Mouse (Mus musculus) stomach, postnatal 0 days (tissue): Measurements from ENCODE around the gene Tulp2. TPM values are rescaled to one million over a fixed set of nuclear protein-coding genes. Genes with fewer than 3 reads are reported as not detected.

Experiments
- ATAC-seq: fragments of 200-750 bp; cut with Nextera tagmentation; 2 replicates; pipeline ENCODE4 v1.8.0; 2017; ENCODE audit not compliant: low FRiP score, low TSS enrichment
- DNase-seq: peaks from one replicate; pipeline ENCODE4 v3.0.0-alpha.2; 2016; ENCODE audit warnings: low spot score
- H3K27ac ChIP-seq: fragments of 300-500 bp; sonication (generic); replicated peaks from 2 replicates; pipeline ENCODE4 v1.5.1; 2014; ENCODE audit warnings: mild to moderate bottlenecking, control low read depth
- H3K27me3 ChIP-seq: fragments of 300-500 bp; sonication (generic); 2 replicates; pipeline ENCODE4 v1.6.1; 2014; ENCODE audit warnings: low read length; ENCODE audit not compliant: control insufficient read depth, insufficient read depth
- H3K36me3 ChIP-seq: fragments of 300-500 bp; sonication (generic); 2 replicates; pipeline ENCODE4 v1.6.1; 2014; ENCODE audit warnings: low read length, mixed read lengths; ENCODE audit not compliant: control insufficient read depth, insufficient read depth
- H3K4me1 ChIP-seq: fragments of 300-500 bp; sonication (generic); replicated peaks from 2 replicates; pipeline ENCODE4 v1.6.1; 2014; ENCODE audit warnings: antibody characterized with exemption; ENCODE audit not compliant: control insufficient read depth, insufficient read depth
- H3K4me2 ChIP-seq: fragments of 300-500 bp; sonication (generic); replicated peaks from 2 replicates; pipeline ENCODE4 v1.6.1; 2014; ENCODE audit warnings: low read depth, mild to moderate bottlenecking, control low read depth, moderate library complexity
- H3K4me3 ChIP-seq: fragments of 300-500 bp; sonication (generic); 2 replicates; pipeline ENCODE4 v1.5.1; 2014; ENCODE audit warnings: low read depth, low read length, control low read depth
- H3K9ac ChIP-seq: fragments of 300-500 bp; sonication (generic); 2 replicates; pipeline ENCODE4 v1.6.1; 2014; ENCODE audit warnings: mild to moderate bottlenecking, low read length, control low read depth, mixed read lengths
- H3K9me3 ChIP-seq: fragments of 300-500 bp; sonication (generic); 2 replicates; pipeline ENCODE4 v1.6.1; 2016; ENCODE audit warnings: low read length; ENCODE audit not compliant: control insufficient read depth
- CTCF ChIP-seq: IDR thresholded peaks from 2 replicates; pipeline ENCODE4 v1.5.1; 2016; ENCODE audit warnings: antibody characterized with exemption, low read depth, mild to moderate bottlenecking, moderate library complexity
- EP300 ChIP-seq: optimal IDR thresholded peaks from 2 replicates; pipeline ENCODE3; 2016; ENCODE audit warnings: antibody characterized with exemption
- WGBS: fragments of 180-500 bp; shearing (Covaris S2); extraction: QIAGEN DNeasy Blood & Tissue Kit; methylation state at CpG from one replicate; pipeline ENCODE4 v1.1.7; 2014; 5-methylcytosine and 5-hydroxymethylcytosine counted together
- polyA plus RNA-seq: library from polyadenylated mRNA; unstranded; fragments of >200 nt; fragmentation: Nextera tagmentation; extraction: Ambion mirVana; gene quantifications from 2 replicates; pipeline ENCODE4 v1.2.1, GENCODE M21; 2015

Tulp2 gene
- polyA plus RNA-seq, 1 experiment from 2014 or later = 0.32 TPM

GRCm38 (mm10) chr7:45561624-45562520, 80.2 kb downstream of the Tulp2 start:
- no peak overlapping the region for H3K4me3 ChIP-seq
- H3K9ac ChIP-seq = peak overlapping the region; percentile 13; the same call in 1 of the 2 replicates
- no peaks in the 10 kb centered on the region for H3K36me3 ChIP-seq

GRCm38 (mm10) chr7:45564811-45565210, 83.1 kb downstream of the Tulp2 start:
- H3K4me1 ChIP-seq = 0 out of 2 replicates have a peak, but pooled peaks cover 2% of the 10 kb centered on the region
- no peaks in the 10 kb centered on the region for H3K9me3 ChIP-seq
- H3K4me3 ChIP-seq = no peak overlapping the region
- DNase-seq = peak; percentile 68
- no peak for TF ChIP-seq EP300
- TF ChIP-seq CTCF = no peak
- peak overlapping the region; percentile 73 for H3K27ac ChIP-seq
- no peak; the same call in 1 of the 2 replicates for ATAC-seq
- H3K4me2 ChIP-seq = no peak overlapping the region
- WGBS = 41% methylated on average over 2 of the region's 2 CpGs
- H3K27me3 ChIP-seq = no peaks in the 10 kb centered on the region
- no peak overlapping the region for H3K9ac ChIP-seq
- no peaks in the 10 kb centered on the region for H3K36me3 ChIP-seq

More at GRCm38 (mm10) chr7:45561624-45562520, 80.2 kb downstream of the Tulp2 start:
- DNase-seq (no peak), ATAC-seq (no peak)
- Histone ChIP-seq H3K9me3 (no peaks in the 10 kb centered on the region), H3K4me1 (0 out of 2 replicates have a peak, but pooled peaks cover 2% of the 10 kb centered on the region), H3K27ac (no peak overlapping the region; the same call in 1 of the 2 replicates), H3K27me3 (no peaks in the 10 kb centered on the region), H3K4me2 (peak overlapping the region; percentile 17; the same call in 1 of the 2 replicates)
- WGBS = 42% methylated on average over 12 of the region's 12 CpGs
- TF ChIP-seq CTCF (0 out of 2 replicates have a peak, but pooled peaks have one; percentile 12), EP300 (no peak)

DNA sequence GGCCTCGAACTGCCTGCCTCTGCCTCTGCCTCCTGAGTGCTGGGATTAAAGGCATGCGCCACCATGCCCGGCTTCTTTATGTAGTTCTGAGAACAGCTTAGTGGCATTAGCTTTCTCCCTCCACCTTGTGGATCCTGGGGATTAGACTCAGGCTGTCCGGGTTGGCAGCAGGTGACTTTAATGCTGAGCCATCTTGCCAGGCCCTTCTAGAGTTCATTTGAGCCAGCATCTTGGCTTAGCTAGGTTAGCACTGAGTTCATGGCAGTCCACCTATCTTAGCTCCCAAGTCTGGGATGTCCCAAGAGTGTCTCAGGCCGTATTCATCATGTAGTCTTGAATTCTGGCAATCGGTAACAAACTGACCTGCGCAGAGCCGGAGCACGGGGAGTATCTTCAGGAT, 83.8 kb downstream of the Tulp2 start:
- no peak for DNase-seq
- no peak for ATAC-seq
- H3K4me1 ChIP-seq = 0 out of 2 replicates have a peak, but pooled peaks cover 2% of the 10 kb centered on the region
- no peak overlapping the region for H3K9ac ChIP-seq
- H3K4me2 ChIP-seq = no peak overlapping the region
- H3K27ac ChIP-seq = no peak overlapping the region
- no peak for TF ChIP-seq EP300
- TF ChIP-seq CTCF = no peak
- no peak overlapping the region for H3K4me3 ChIP-seq
- no peaks in the 10 kb centered on the region for H3K9me3 ChIP-seq
- H3K27me3 ChIP-seq = no peaks in the 10 kb centered on the region
- 85% methylated on average over 9 of the region's 9 CpGs for WGBS
- no peaks in the 10 kb centered on the region for H3K36me3 ChIP-seq

DNA sequence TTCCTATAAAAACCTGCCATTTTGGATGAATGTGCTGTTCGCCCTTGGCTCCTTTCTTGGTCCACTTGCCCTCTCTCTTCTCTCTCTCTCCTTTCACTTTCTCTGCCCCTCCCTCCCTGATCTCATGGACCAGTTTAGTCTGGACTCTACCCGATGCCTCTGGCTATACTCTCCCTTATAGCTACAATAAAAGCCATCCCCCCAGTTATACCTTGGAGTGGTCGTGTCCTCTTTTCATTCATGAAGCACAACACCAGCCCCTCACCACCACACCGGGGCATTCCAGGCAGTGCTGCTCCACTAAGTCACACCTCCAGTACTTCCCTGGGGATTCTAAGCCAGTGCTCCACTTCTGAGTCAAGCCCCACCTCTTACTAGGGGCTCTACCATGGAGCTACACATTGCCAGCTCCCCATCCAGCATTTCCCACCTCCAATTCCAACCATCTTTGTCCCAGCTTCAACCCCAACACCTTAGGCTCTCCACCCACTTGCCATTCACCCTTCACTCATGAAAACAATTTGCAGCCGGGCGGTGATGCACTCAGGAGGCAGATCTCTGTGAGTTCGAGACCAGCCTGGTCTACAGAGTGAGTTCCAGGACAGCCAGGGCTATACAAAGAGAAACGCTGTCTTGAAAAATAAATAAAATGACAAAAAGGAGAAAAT, 85.6 kb downstream of the Tulp2 start:
- TF ChIP-seq CTCF = no peak
- no peak for TF ChIP-seq EP300
- ATAC-seq (no peak), DNase-seq (no peak)
- Histone ChIP-seq H3K9ac (no peak overlapping the region), H3K4me2 (peak overlapping the region; percentile 64), H3K27ac (peak overlapping the region; percentile 91), H3K36me3 (no peaks in the 10 kb centered on the region), H3K27me3 (no peaks in the 10 kb centered on the region), H3K9me3 (no peaks in the 10 kb centered on the region), H3K4me3 (no peak overlapping the region), H3K4me1 (peaks cover 5% of the 10 kb centered on the region)
- 75% methylated on average over 8 of the region's 8 CpGs for WGBS

DNA sequence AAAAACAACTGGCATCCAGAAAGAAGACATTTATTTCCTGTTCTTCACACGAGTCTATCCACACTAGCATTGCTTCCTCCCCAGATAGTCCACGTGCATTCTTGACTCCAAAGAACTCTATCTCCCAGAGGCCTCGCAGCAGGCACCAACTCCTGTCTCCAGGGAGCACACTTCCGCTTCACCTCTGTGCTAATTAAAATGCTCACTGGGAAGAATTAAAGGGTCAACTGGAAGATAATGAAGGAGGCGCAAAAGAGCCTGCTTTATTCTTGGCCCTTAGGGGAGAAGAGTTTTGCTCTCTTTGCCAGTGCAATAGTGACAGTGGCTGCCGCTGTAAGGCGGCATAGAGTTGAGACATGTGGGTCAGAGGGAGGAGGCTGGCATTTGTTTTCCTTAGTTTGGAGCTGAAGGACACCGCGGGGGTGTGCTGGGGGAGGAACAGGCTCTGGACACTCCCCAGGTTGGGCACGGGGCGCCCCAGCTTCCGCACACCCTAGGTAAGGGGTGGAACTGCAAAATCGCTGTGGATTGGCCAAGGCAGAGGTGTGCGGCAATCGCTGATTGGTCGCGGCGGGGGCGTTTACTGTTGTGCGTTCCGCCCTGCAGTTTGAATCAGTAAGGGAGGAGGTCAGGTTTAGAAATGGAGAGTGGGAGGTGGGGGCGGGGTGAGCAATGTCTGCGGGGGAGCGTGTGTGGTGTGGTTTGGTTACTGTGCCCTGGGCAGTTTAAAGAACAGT, 86.3 kb downstream of the Tulp2 start:
- DNase-seq (peak; percentile 98), ATAC-seq (peak; percentile 96)
- Histone ChIP-seq H3K36me3 (no peaks in the 10 kb centered on the region), H3K27me3 (no peaks in the 10 kb centered on the region), H3K4me3 (peak overlapping the region; percentile 31), H3K4me1 (peaks cover 5% of the 10 kb centered on the region), H3K9ac (peak overlapping the region; percentile 57), H3K9me3 (no peaks in the 10 kb centered on the region), H3K4me2 (peak overlapping the region; percentile 64), H3K27ac (peak overlapping the region; percentile 91)
- 1% methylated on average over 24 of the region's 24 CpGs for WGBS
- TF ChIP-seq EP300 (peak; percentile 53), CTCF (no peak)
